Mouse (Mus musculus) CH12.LX (cell line): Measurements from ENCODE around the gene Faap24.

Source experiments
- CTCF ChIP-seq, 2 experiments: IDR thresholded peaks in 1 of 2; conservative IDR thresholded peaks in 1 of 2; 2 replicates each; pipeline ENCODE4 v1.5.1; 2011 to 2012; ENCODE audit warnings: low read depth in 2 of 2, low read length in 2 of 2, improper control_type of control experiment in 1 of 2, inconsistent platforms in 1 of 2, mild to moderate bottlenecking in 1 of 2, moderate library complexity in 1 of 2
- POLR2A ChIP-seq: IDR thresholded peaks from 2 replicates; pipeline ENCODE4 v1.6.1; 2011; ENCODE audit warnings: low read depth, mild to moderate bottlenecking, improper control_type of control experiment, low read length

GRCm38 (mm10) chr7:35372483-35373017, 24.1 kb downstream of the Faap24 start:
- TF ChIP-seq CTCF (conservative IDR thresholded peaks at IDR 0.05 in 1 of 2, IDR thresholded peaks at IDR 0.05 in 1 of 2; ENCODE audit: low read depth in 2 of 2, low read length in 2 of 2): no peak
- no peak for TF ChIP-seq POLR2A
